Mouse (Mus musculus): Measurements from ENCODE around the gene Hbb-bh2.
"Not testable (repeated sequence)": the region's sequence is repeated elsewhere in the genome, so short reads cannot be mapped to it uniquely, and the experiment has no call there.

GRCm38 (mm10) chr7:103813152-103813551 lies 27.2 kb downstream of the Hbb-bh2 start:
- not testable (repeated sequence) for TF ChIP-seq CTCF (IDR thresholded peaks at IDR 0.05); POLR2A (IDR thresholded peaks at IDR 0.05; ENCODE audit: insufficient read depth, low read depth, low read length); EP300 (IDR thresholded peaks at IDR 0.05; ENCODE audit: insufficient read depth, low read depth, low read length)
